Mouse (Mus musculus) intestine, postnatal 0 days (tissue): ENCODE measurements at regions not wholly inside any gene's neighbourhood (a gene's known extent, or its start where the extent isn't known, plus 50 kb on each side); places are given as distances from the start of the nearest gene placed in this dataset.
A peak's percentile ranks its signal among the peaks of the same experiment; 100 is the strongest.

ENCODE experiments used
- ATAC-seq: fragments of 200-750 bp; cut with Nextera tagmentation; 2 replicates; pipeline ENCODE4 v1.8.0; 2017; ENCODE audit warnings: mild to moderate bottlenecking, moderate TSS enrichment, moderate library complexity
- H3K27ac ChIP-seq: fragments of 300-500 bp; sonication (generic); 2 replicates; pipeline ENCODE4 v1.5.1; 2014; ENCODE audit warnings: mild to moderate bottlenecking, low read depth, low read length, moderate library complexity
- H3K27me3 ChIP-seq: fragments of 300-500 bp; sonication (generic); replicated peaks from 2 replicates; pipeline ENCODE4 v1.6.1; 2014; ENCODE audit warnings: low read length, mixed read lengths; ENCODE audit not compliant: control insufficient read depth, insufficient read depth
- H3K36me3 ChIP-seq: fragments of 300-500 bp; sonication (generic); 2 replicates; pipeline ENCODE4 v1.6.1; 2014; ENCODE audit warnings: mild to moderate bottlenecking, moderate library complexity; ENCODE audit not compliant: control insufficient read depth, insufficient read depth
- H3K4me1 ChIP-seq: fragments of 300-500 bp; sonication (generic); replicated peaks from 2 replicates; pipeline ENCODE4 v1.6.1; 2014; ENCODE audit warnings: antibody characterized with exemption, low read length, mixed read lengths; ENCODE audit not compliant: control insufficient read depth, insufficient read depth
- H3K4me2 ChIP-seq: fragments of 300-500 bp; sonication (generic); replicated peaks from 2 replicates; pipeline ENCODE4 v1.6.1; 2014; ENCODE audit warnings: low read depth, mild to moderate bottlenecking, moderate library complexity
- H3K4me3 ChIP-seq: fragments of 300-500 bp; sonication (generic); 2 replicates; pipeline ENCODE4 v1.5.1; 2014; ENCODE audit warnings: low read depth, low read length
- H3K9ac ChIP-seq: fragments of 300-500 bp; sonication (generic); 2 replicates; pipeline ENCODE4 v1.6.1; 2014; ENCODE audit warnings: mild to moderate bottlenecking, low read depth, low read length
- H3K9me3 ChIP-seq: fragments of 300-500 bp; sonication (generic); 2 replicates; pipeline ENCODE4 v1.6.1; 2016; ENCODE audit warnings: mixed run types; ENCODE audit not compliant: control insufficient read depth
- CTCF ChIP-seq: sonication (generic); IDR thresholded peaks from 2 replicates; pipeline ENCODE4 v1.5.1; 2016; ENCODE audit warnings: low read depth, mild to moderate bottlenecking, control low read depth, antibody characterized with exemption, moderate library complexity
- WGBS: fragments of 180-500 bp; shearing (Covaris S2); extraction: QIAGEN DNeasy Blood & Tissue Kit; methylation state at CpG from one replicate; pipeline ENCODE4 v1.1.7; 2014; 5-methylcytosine and 5-hydroxymethylcytosine counted together

DNA sequence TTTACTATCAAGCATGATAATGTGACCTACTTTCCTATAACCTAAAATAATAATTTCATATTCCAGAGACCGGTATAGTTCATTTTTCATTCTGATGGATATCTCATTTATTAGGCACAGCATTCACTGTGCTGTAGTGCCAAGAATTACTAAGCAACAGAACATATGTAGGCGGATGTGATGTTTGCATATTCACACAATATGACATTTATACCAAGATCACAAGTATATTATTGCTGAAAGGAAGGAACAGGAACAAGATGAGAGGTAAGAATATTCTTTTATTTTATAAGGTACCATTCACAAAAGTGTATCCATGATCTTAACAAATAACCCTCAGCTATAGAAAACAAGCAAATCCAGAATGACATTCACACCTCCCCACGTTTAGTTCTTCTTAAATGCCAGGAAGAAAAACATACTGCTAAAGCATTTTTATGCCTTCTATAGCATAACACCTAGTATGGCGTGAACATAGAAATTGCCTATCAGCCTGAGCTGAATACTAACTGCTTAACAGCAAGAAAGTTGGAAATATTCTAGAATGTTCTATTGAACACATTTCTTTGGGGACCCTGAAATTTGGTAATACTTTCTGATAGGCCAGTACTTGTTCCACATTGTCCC, 1062.8 kb upstream of the Acvr2a start:
- no peaks in the 10 kb centered on the region for H3K36me3 ChIP-seq
- TF ChIP-seq CTCF = no peak
- no peak overlapping the region for H3K27ac ChIP-seq
- H3K27me3 ChIP-seq = no peaks in the 10 kb centered on the region
- ATAC-seq = no peak
- no peak overlapping the region for H3K9ac ChIP-seq
- H3K4me3 ChIP-seq = no peak overlapping the region
- H3K4me1 ChIP-seq = no peaks in the 10 kb centered on the region
- H3K9me3 ChIP-seq = no peaks in the 10 kb centered on the region
- WGBS = 84% methylated on average over 4 of the region's 4 CpGs
- H3K4me2 ChIP-seq = no peak overlapping the region

DNA sequence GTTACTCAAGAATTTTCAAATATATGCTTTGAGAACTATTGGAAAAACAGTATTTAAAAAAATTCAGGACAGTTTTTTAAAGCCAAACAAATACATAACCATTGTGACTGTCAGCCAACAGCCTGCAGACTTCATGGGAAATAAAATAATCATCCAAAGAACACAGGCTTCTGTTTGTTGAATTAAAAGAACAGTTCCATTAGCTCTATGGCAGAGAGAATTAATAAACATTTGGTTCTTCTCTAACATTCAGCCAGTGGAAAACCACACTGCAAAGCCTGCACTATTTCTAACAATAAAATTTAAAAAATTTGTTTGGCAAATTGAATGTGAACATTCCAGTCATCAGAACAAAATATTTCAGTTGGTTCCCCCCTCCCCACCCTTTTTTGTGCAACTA, 1058.2 kb upstream of the Acvr2a start:
- no peaks in the 10 kb centered on the region for H3K9me3 ChIP-seq
- no peaks in the 10 kb centered on the region for H3K27me3 ChIP-seq
- no peaks in the 10 kb centered on the region for H3K4me1 ChIP-seq
- TF ChIP-seq CTCF = no peak
- no peak overlapping the region for H3K9ac ChIP-seq
- no peaks in the 10 kb centered on the region for H3K36me3 ChIP-seq
- H3K4me2 ChIP-seq = no peak overlapping the region
- no peak overlapping the region for H3K4me3 ChIP-seq
- H3K27ac ChIP-seq = no peak overlapping the region
- no peak for ATAC-seq

DNA sequence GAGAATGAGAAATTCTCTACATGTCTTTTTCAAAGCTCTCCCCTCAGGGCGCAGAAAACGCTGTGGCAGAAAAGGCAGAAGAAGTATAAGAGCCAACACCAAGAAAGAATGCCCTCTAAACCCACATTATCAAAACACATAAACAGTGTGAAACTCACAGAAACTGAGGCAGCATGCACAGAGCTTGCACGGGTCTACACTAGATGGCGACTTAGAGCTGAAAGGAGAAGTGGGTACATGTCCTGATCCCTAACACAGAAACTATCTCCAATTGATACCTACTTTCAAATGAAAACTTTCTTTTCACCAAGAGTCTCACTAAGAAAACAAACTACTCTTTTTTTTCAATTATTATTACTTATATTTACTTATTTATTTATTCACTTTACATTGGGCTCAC, 1057.7 kb upstream of the Acvr2a start:
- H3K9me3 ChIP-seq = no peaks in the 10 kb centered on the region
- no peaks in the 10 kb centered on the region for H3K4me1 ChIP-seq
- 56% methylated on average over 4 of the region's 4 CpGs for WGBS
- no peak overlapping the region for H3K9ac ChIP-seq
- H3K27ac ChIP-seq = no peak overlapping the region
- H3K36me3 ChIP-seq = no peaks in the 10 kb centered on the region
- H3K27me3 ChIP-seq = no peaks in the 10 kb centered on the region
- peak; percentile 40 for TF ChIP-seq CTCF
- ATAC-seq = no peak
- no peak overlapping the region for H3K4me2 ChIP-seq
- no peak overlapping the region for H3K4me3 ChIP-seq

DNA sequence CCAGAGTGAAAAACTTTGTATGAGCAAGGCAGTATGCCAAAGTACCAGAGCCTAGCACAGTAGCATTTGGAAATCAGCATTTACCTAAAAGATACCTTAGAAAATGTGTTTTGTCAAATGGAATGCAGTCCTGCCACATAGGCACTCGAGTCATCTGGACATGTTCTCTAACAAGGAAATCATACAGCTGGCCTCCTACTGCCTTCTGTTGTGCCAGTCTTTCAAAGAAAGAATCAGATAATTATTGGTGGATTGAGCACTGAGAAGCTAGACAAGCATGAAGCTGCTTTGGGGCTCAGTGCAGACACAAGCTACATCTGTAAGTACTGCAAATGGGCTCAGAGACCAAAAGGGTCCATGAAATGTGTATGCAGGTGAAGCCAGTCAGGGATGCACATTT, 1038.1 kb upstream of the Acvr2a start:
- ATAC-seq = no peak
- Histone ChIP-seq H3K27ac (no peak overlapping the region), H3K4me1 (no peaks in the 10 kb centered on the region), H3K27me3 (no peaks in the 10 kb centered on the region), H3K36me3 (no peaks in the 10 kb centered on the region), H3K4me2 (no peak overlapping the region), H3K4me3 (no peak overlapping the region), H3K9me3 (no peaks in the 10 kb centered on the region), H3K9ac (no peak overlapping the region)
- 34% methylated on average over 1 of the region's 1 CpGs for WGBS
- TF ChIP-seq CTCF = no peak

DNA sequence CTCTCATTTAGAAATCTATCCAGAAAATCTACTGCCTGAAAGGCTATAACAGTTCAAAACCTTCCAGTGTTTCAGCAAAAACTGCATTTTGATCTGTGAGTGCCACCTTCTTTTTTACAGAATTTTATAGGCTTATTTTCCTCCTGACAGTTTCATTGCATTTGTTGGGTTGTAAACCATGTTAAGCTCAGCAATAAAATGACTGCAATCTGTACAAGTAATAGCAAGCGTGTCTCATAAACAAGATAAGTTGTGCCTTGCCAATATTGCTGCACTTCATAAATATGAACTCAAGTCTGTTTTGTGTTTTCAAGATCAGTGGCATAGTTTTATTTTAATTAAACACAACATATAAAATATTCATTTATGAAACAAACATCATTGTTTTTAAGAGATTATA, 1036.9 kb upstream of the Acvr2a start:
- H3K9me3 ChIP-seq = no peaks in the 10 kb centered on the region
- no peaks in the 10 kb centered on the region for H3K4me1 ChIP-seq
- H3K27me3 ChIP-seq = no peaks in the 10 kb centered on the region
- H3K4me2 ChIP-seq = no peak overlapping the region
- no peaks in the 10 kb centered on the region for H3K36me3 ChIP-seq
- ATAC-seq = no peak
- no peak overlapping the region for H3K9ac ChIP-seq
- WGBS = 40% methylated on average over 1 of the region's 1 CpGs
- H3K4me3 ChIP-seq = no peak overlapping the region
- no peak overlapping the region for H3K27ac ChIP-seq
- TF ChIP-seq CTCF = no peak

DNA sequence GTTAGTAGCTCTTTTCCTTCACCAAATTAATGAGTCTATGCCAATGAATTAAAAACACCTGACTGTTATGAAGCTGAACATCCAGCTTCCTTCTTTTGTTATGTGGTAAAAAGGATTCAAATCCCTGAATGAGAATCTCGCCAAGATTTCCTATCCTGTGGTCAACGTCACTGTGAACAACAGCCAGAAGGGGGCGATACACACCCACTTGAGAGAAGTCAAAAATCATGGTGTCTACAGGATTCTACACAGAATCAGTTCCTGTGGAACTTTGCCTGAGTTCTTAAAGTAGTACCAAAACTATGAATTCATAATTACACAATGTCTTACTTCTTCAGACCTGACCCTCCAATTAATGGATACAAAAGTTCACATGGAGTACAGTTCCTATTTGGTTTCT, 1028.1 kb upstream of the Acvr2a start:
- WGBS = 15% methylated on average over 3 of the region's 3 CpGs
- TF ChIP-seq CTCF = peak; percentile 80
- no peak for ATAC-seq

DNA sequence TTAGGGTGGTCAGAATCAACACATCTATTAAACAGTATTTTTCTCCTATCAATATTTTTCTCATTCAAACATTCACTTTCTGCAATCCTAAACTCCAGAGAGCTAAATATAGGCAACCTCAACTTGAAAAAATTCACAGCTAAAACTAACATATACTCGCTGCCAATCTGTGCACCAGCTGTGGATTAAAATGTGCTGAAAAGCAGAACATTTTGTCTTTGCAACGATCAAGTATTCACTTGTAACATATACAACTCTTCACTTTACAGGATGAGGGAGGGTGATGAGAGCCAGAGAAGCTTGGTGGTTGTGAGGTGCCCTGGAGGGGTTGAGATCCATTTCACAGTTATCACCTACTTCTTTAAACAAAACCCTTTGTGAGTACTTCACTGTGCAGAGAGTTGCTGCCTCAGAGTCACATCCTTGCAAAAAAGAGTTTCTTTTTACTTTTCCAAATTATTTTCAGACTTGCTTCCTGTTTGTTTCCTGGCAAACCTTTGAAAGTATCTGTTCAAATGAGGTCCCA, 991.1 kb upstream of the Acvr2a start:
- 58% methylated on average over 2 of the region's 2 CpGs for WGBS
- Histone ChIP-seq H3K36me3 (no peaks in the 10 kb centered on the region), H3K9ac (no peak overlapping the region), H3K27ac (no peak overlapping the region), H3K4me3 (no peak overlapping the region), H3K4me1 (no peaks in the 10 kb centered on the region), H3K27me3 (no peaks in the 10 kb centered on the region), H3K4me2 (no peak overlapping the region), H3K9me3 (no peaks in the 10 kb centered on the region)
- TF ChIP-seq CTCF = no peak
- ATAC-seq = no peak

More for the DNA sequence above, 1028.1 kb upstream of the Acvr2a start:
- Histone ChIP-seq H3K9me3 (no peaks in the 10 kb centered on the region), H3K36me3 (no peaks in the 10 kb centered on the region), H3K9ac (no peak overlapping the region), H3K4me3 (no peak overlapping the region), H3K4me1 (no peaks in the 10 kb centered on the region), H3K4me2 (no peak overlapping the region), H3K27ac (no peak overlapping the region), H3K27me3 (no peaks in the 10 kb centered on the region)
